Mouse (Mus musculus): Measurements from ENCODE around the gene Sdhaf1. TPM values are rescaled to one million over a fixed set of nuclear protein-coding genes. Genes with fewer than 3 reads are reported as not detected.

Sdhaf1 gene
- total and polyA plus RNA-seq, 2 experiments from 2014 or later = 11.5 to 16.5 TPM

DNA sequence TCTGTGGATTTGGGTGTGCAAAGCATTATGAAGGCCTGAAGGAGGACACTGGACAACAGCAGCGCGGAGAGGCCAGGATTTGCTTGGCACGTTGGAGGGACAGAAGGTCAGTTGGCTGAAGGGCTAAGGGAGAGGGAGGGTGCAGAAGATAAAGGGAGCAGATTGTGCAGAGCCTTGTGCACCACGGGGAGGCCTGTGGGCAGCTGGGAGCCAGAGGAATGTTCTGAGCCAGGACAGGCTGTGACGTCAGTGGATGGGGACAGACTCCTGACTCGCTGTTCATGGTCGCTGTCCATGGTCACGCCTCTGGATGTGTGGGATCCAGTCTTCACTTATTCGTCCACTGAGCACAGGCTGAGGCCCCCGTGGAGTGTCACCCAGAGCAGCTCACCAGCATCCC is 28.6 kb downstream of the Sdhaf1 start:
- Histone ChIP-seq H3K27me3 (ENCODE audit: insufficient read depth, low read length) (no peaks in the 10 kb centered on the region), H3K4me2 (ENCODE audit: low read depth, low read length, poor library complexity, severe bottlenecking) (no peak overlapping the region), H3K9ac (replicated peaks; ENCODE audit: low read length, poor library complexity, severe bottlenecking) (no peak overlapping the region), H3K4me1 (ENCODE audit: insufficient read depth, low read length) (peaks cover 11% of the 10 kb centered on the region; the same call in 1 of the 2 replicates), H3K9me3 (ENCODE audit: low read length) (no peaks in the 10 kb centered on the region), H3K27ac (ENCODE audit: low read depth, low read length) (no peak overlapping the region), H3K36me3 (ENCODE audit: insufficient read depth, low read length) (peaks cover 47% of the 10 kb centered on the region), H3K4me3 (ENCODE audit: low read depth, low read length) (no peak overlapping the region)
- ATAC-seq (ENCODE audit: low FRiP score) (no peak), DNase-seq (ENCODE audit: low spot score) (peak; percentile 47)
- 77% methylated on average over 10 of the region's 10 CpGs for WGBS
- TF ChIP-seq CTCF (IDR thresholded peaks at IDR 0.05) = no peak

GRCm38 (mm10) chr7:30294296-30294695 is 29.4 kb downstream of the Sdhaf1 start:
- H3K27ac ChIP-seq (ENCODE audit: low read depth, low read length) = no peak overlapping the region
- H3K36me3 ChIP-seq (ENCODE audit: insufficient read depth, low read length) = peaks cover 40% of the 10 kb centered on the region
- DNase-seq (ENCODE audit: low spot score) (no peak), ATAC-seq (ENCODE audit: low FRiP score) (no peak)
- no peak for TF ChIP-seq CTCF (IDR thresholded peaks at IDR 0.05)
- H3K27me3 ChIP-seq (ENCODE audit: insufficient read depth, low read length) = no peaks in the 10 kb centered on the region
- no peaks in the 10 kb centered on the region for H3K9me3 ChIP-seq (ENCODE audit: low read length)
- no peak overlapping the region for H3K4me2 ChIP-seq (ENCODE audit: low read depth, low read length, poor library complexity, severe bottlenecking)
- peaks cover 11% of the 10 kb centered on the region; the same call in 1 of the 2 replicates for H3K4me1 ChIP-seq (ENCODE audit: insufficient read depth, low read length)
- 88% methylated on average over 5 of the region's 5 CpGs for WGBS
- H3K9ac ChIP-seq (replicated peaks; ENCODE audit: low read length, poor library complexity, severe bottlenecking) = 0 out of 2 replicates have a peak overlapping the region, but pooled peaks have one; percentile 19
- no peak overlapping the region for H3K4me3 ChIP-seq (ENCODE audit: low read depth, low read length)

GRCm38 (mm10) chr7:30293795-30294194 is 29.9 kb downstream of the Sdhaf1 start:
- no peak for ATAC-seq (ENCODE audit: low FRiP score)
- no peak overlapping the region for H3K9ac ChIP-seq (replicated peaks; ENCODE audit: low read length, poor library complexity, severe bottlenecking)

DNA sequence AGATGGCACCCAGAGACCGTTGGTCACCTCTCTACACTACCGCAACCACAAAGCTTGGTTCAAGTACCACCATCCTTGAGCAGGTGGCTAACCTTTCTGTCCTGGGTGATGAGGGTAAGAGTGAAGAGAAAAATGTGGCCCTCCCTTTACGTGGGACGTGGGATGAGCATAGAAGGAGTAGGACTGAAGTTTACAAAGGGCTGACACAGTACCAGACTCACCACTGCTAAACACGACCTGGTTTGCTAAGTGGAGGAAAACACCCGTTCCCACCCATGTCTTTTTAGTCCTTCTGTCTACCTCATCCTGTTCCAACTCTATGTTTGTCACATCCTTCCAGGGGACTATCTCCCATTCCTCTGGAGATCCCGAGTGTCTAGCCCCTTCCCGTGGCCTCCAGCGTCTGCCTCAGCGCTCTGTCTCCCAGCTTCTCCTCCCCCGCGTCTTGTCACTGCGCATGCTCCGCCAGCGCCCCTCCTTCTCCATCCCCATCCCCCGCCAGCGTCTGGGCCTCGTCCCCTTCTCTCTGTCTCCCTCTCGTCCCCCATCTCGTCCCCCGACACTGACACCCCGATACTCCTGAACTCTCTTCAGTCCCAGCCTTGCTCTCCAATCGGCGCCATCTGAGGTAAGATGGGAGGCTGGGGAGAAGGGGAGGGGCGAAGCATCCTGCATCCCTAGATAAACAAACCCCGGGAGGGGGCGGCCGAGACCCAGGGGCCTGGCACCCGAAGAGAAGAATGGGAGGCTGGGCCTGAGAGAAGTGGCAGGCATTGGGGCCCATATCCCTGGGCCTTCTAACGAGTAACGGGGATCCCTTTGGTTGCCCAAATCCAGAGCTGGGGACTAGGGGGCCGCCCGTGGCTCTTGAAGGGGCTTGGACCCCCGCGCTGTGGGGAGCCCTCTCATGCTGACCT is 32.2 kb downstream of the Sdhaf1 start, which contains the start of gene Clip3:
Gene Clip3 (plus strand): TSS at position 514 of the 917 bp plus-strand sequence.
- Histone ChIP-seq H3K9ac (replicated peaks; ENCODE audit: low read length, poor library complexity, severe bottlenecking) (peak within 1 kb of the TSS; percentile 76), H3K9me3 (ENCODE audit: low read length) (no peaks in the 10 kb centered on the region), H3K4me1 (ENCODE audit: insufficient read depth, low read length) (peaks cover 11% of the 10 kb centered on the region; the same call in 1 of the 2 replicates), H3K36me3 (ENCODE audit: insufficient read depth, low read length) (peaks cover 13% of the 10 kb centered on the region), H3K27ac (ENCODE audit: low read depth, low read length) (peak within 1 kb of the TSS; percentile 85), H3K4me3 (ENCODE audit: low read depth, low read length) (peak within 1 kb of the TSS; percentile 66), H3K4me2 (ENCODE audit: low read depth, low read length, poor library complexity, severe bottlenecking) (peak within 1 kb of the TSS; percentile 87), H3K27me3 (ENCODE audit: insufficient read depth, low read length) (no peaks in the 10 kb centered on the region)
- ATAC-seq (ENCODE audit: low FRiP score) = peak; percentile 81
- 6% methylated on average over 34 of the region's 35 CpGs for WGBS
- DNase-seq (ENCODE audit: low spot score) = peak; percentile 91
- peak; percentile 33 for TF ChIP-seq CTCF (IDR thresholded peaks at IDR 0.05)

More at GRCm38 (mm10) chr7:30293795-30294194, 29.9 kb downstream of the Sdhaf1 start:
- DNase-seq (ENCODE audit: low spot score) = peak; percentile 27
- 59% methylated on average over 13 of the region's 13 CpGs for WGBS
- Histone ChIP-seq H3K36me3 (ENCODE audit: insufficient read depth, low read length) (peaks cover 35% of the 10 kb centered on the region), H3K4me3 (ENCODE audit: low read depth, low read length) (no peak overlapping the region), H3K9me3 (ENCODE audit: low read length) (no peaks in the 10 kb centered on the region), H3K4me2 (ENCODE audit: low read depth, low read length, poor library complexity, severe bottlenecking) (no peak overlapping the region), H3K27ac (ENCODE audit: low read depth, low read length) (no peak overlapping the region), H3K27me3 (ENCODE audit: insufficient read depth, low read length) (no peaks in the 10 kb centered on the region), H3K4me1 (ENCODE audit: insufficient read depth, low read length) (peaks cover 11% of the 10 kb centered on the region; the same call in 1 of the 2 replicates)
- TF ChIP-seq CTCF (IDR thresholded peaks at IDR 0.05) = no peak

- Histone ChIP-seq H3K4me2 (ENCODE audit: low read depth, low read length, poor library complexity, severe bottlenecking) (no peak overlapping the region), H3K9me3 (ENCODE audit: low read length) (no peaks in the 10 kb centered on the region), H3K4me1 (ENCODE audit: insufficient read depth, low read length) (peaks cover 11% of the 10 kb centered on the region; the same call in 1 of the 2 replicates), H3K4me3 (ENCODE audit: low read depth, low read length) (no peak overlapping the region), H3K27me3 (ENCODE audit: insufficient read depth, low read length) (no peaks in the 10 kb centered on the region), H3K9ac (replicated peaks; ENCODE audit: low read length, poor library complexity, severe bottlenecking) (no peak overlapping the region; the same call in 1 of the 2 replicates), H3K36me3 (ENCODE audit: insufficient read depth, low read length) (peaks cover 4% of the 10 kb centered on the region; the same call in 1 of the 2 replicates), H3K27ac (ENCODE audit: low read depth, low read length) (no peak overlapping the region)
- ATAC-seq (ENCODE audit: low FRiP score) = 0 out of 2 replicates have a peak, but pooled peaks have one; percentile 15
- 52% methylated on average over 10 of the region's 10 CpGs for WGBS
- DNase-seq (ENCODE audit: low spot score) = peak; percentile 65
- peak; percentile 12; the same call in 1 of the 2 replicates for TF ChIP-seq CTCF (IDR thresholded peaks at IDR 0.05)
Measured at GRCm38 (mm10) chr7:30289714-30290399, 33.8 kb downstream of the Sdhaf1 start.

Data from midbrain, postnatal 0 days (tissue).